Mouse (Mus musculus): ENCODE measurements around the gene Troap. TPM values are rescaled to one million over a fixed set of nuclear protein-coding genes. Genes with fewer than 3 reads are reported as not detected.

Gene Troap
- total and polyA plus RNA-seq, 2 experiments from 2014 or later: 4.5 to 10.5 TPM

DNA sequence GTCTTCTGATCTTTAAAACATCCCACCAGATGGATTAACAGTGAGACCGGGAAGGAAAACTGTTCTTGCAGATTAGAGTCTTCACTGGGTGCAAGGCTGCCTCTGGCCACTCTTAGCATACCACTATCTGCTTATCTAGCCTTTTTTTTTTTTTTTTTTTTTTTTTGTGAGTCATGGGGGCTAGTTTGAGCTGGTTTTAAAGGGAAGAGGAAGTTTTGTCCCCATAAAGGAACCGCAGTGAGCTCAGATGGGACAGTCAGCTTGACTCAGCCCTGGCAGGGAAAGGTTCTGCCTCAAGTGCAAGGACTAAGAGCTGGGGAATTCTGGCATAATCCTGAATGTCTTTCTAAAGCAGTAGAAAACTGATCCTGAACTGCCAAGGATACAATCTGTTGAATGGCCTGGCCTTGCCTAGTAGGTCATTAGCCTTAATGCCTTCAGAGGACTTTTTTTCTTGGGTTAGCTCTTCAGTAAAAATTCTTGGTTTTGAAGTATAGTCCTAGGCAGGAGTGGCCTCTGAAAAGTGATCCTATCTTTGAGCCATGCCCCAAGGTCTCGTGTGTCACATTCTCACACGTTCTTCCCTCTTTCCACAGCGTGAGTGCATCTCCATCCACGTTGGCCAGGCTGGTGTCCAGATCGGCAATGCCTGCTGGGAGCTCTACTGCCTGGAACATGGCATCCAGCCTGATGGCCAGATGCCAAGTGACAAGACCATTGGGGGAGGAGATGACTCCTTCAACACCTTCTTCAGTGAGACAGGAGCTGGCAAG lies 40.7 kb upstream of the Troap start:
- no peaks in the 10 kb centered on the region for H3K9me3 ChIP-seq (ENCODE audit: low read length)
- no peak overlapping the region for H3K9ac ChIP-seq (replicated peaks; ENCODE audit: low read length)
- peaks cover 14% of the 10 kb centered on the region; the same call in 1 of the 2 replicates for H3K27me3 ChIP-seq (ENCODE audit: insufficient read depth, low read length)
- H3K4me3 ChIP-seq (ENCODE audit: low read length): no peak overlapping the region
- no peaks in the 10 kb centered on the region for H3K36me3 ChIP-seq (ENCODE audit: insufficient read depth, low read length)
- DNase-seq (ENCODE audit: low spot score) (no peak), ATAC-seq (no peak)
- 58% methylated on average over 7 of the region's 7 CpGs for WGBS
- TF ChIP-seq CTCF (IDR thresholded peaks at IDR 0.05; ENCODE audit: low read depth): no peak
- peaks cover 10% of the 10 kb centered on the region; the same call in 1 of the 2 replicates for H3K4me1 ChIP-seq (ENCODE audit: insufficient read depth, low read length)
- no peak overlapping the region for H3K4me2 ChIP-seq (ENCODE audit: low read depth, low read length)
- H3K27ac ChIP-seq: no peak overlapping the region

DNA sequence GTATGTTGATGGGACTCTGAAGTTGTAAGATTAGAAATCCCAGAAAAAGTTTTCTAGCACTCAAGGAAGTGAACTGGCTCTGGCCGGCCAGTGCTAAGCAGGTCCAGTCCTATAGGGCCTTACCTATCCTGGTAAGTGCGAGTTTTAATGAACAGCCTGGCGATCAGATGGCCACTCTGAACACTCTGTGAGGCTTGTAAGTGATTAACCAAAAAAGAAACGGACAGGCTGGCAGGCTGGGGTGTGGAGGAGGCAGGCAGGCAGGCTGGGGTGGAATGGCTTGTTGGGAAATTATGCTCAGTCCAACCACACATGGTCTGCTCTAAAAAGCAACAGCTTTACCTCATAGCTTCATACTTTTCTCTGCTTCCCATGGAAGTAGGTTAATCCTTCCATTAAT lies 38.9 kb upstream of the Troap start:
- no peaks in the 10 kb centered on the region for H3K9me3 ChIP-seq (ENCODE audit: low read length)
- no peak overlapping the region for H3K27ac ChIP-seq
- no peak overlapping the region for H3K9ac ChIP-seq (replicated peaks; ENCODE audit: low read length)
- no peaks in the 10 kb centered on the region for H3K4me1 ChIP-seq (ENCODE audit: insufficient read depth, low read length)
- TF ChIP-seq CTCF (IDR thresholded peaks at IDR 0.05; ENCODE audit: low read depth): no peak
- H3K36me3 ChIP-seq (ENCODE audit: insufficient read depth, low read length): no peaks in the 10 kb centered on the region
- ATAC-seq (no peak), DNase-seq (ENCODE audit: low spot score) (no peak)
- no peak overlapping the region for H3K4me2 ChIP-seq (ENCODE audit: low read depth, low read length)
- H3K27me3 ChIP-seq (ENCODE audit: insufficient read depth, low read length): no peaks in the 10 kb centered on the region
- H3K4me3 ChIP-seq (ENCODE audit: low read length): no peak overlapping the region
- 83% methylated on average over 4 of the region's 4 CpGs for WGBS

DNA sequence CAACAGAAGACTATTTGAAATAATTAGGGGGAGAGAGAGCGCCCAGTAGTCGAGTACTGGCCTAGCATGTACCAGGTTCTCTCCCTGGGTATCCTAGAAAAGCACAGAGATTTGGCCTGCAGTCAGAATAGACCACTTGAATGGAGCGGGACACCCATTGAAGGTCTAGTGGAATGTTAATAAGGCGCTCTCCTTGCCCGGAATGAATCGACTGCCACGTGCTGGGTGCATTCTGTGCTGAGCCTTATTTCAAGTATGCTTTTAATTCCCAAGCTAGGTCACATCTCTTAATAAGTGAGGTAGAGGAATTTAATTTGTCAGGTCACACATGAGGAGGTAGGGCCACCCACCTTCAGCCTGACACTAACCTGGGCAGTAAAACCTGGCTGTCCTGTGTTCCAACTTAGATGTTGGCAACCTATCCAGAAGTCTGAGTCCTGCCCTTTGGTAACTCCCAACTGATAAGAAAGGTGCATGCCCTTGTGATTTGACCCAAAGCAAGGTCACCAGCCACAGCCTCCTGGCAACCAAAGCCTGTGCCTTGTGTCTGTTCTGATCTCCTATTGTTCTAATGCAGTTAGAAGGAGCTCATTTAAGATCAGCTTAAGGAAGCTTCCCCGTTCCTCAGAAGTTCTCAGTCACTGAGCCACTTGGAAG lies 38.0 kb upstream of the Troap start:
- ATAC-seq (no peak), DNase-seq (ENCODE audit: low spot score) (no peak)
- H3K36me3 ChIP-seq (ENCODE audit: insufficient read depth, low read length): no peaks in the 10 kb centered on the region
- H3K4me2 ChIP-seq (ENCODE audit: low read depth, low read length): no peak overlapping the region
- no peaks in the 10 kb centered on the region for H3K9me3 ChIP-seq (ENCODE audit: low read length)
- WGBS: 83% methylated on average over 8 of the region's 8 CpGs
- no peak overlapping the region for H3K4me3 ChIP-seq (ENCODE audit: low read length)
- H3K27me3 ChIP-seq (ENCODE audit: insufficient read depth, low read length): no peaks in the 10 kb centered on the region
- H3K4me1 ChIP-seq (ENCODE audit: insufficient read depth, low read length): 0 out of 2 replicates have a peak, but pooled peaks cover 3% of the 10 kb centered on the region
- H3K9ac ChIP-seq (replicated peaks; ENCODE audit: low read length): no peak overlapping the region
- no peak overlapping the region for H3K27ac ChIP-seq
- TF ChIP-seq CTCF (IDR thresholded peaks at IDR 0.05; ENCODE audit: low read depth): no peak

DNA sequence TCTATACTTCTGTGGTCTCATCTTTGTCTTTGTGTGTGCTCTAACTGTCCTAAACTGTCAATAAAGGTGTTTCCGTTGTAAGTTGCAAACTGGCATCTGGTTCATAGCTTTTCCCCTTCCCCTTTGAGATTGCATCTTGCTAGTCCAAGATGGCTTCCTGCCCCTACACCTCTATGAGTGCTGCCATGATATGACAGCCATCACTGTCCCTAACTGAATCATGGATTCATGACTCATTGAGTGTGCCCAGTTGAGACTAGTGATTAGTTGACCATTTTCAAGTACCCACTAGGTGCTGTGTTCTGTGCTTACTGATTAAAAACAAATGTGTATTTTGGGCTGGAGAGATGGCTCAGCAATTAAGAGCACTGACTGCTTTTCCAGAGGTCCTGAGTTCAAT lies 36.4 kb upstream of the Troap start:
- Histone ChIP-seq H3K4me3 (ENCODE audit: low read length) (no peak overlapping the region), H3K9ac (replicated peaks; ENCODE audit: low read length) (no peak overlapping the region), H3K27ac (no peak overlapping the region), H3K4me1 (ENCODE audit: insufficient read depth, low read length) (0 out of 2 replicates have a peak, but pooled peaks cover 3% of the 10 kb centered on the region), H3K27me3 (ENCODE audit: insufficient read depth, low read length) (no peaks in the 10 kb centered on the region), H3K36me3 (ENCODE audit: insufficient read depth, low read length) (no peaks in the 10 kb centered on the region), H3K9me3 (ENCODE audit: low read length) (no peaks in the 10 kb centered on the region), H3K4me2 (ENCODE audit: low read depth, low read length) (no peak overlapping the region)
- no peak for ATAC-seq
- DNase-seq (ENCODE audit: low spot score): no peak
- TF ChIP-seq CTCF (IDR thresholded peaks at IDR 0.05; ENCODE audit: low read depth): no peak
- 95% methylated on average over 1 of the region's 1 CpGs for WGBS

DNA sequence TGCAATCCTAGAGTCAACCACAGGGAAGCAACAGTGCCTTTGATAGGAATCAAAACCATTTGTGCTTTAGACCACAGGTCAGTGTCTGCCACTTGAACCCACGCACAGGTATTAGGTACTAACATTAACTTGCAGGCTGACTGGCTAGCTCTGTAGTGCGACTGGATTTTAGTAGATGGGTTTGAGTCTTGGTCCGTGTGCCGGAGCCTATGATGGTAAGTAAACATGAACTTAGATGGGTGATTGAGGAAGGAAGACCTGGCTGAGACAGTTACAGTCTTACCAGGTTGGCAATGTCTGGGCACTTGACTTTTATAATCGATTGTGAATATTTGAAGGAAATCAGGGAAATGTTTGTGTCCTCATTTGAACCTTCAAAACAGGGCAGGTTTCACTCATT lies 35.6 kb upstream of the Troap start:
- H3K27me3 ChIP-seq (ENCODE audit: insufficient read depth, low read length): no peaks in the 10 kb centered on the region
- H3K4me3 ChIP-seq (ENCODE audit: low read length): no peak overlapping the region
- no peaks in the 10 kb centered on the region for H3K9me3 ChIP-seq (ENCODE audit: low read length)
- ATAC-seq: no peak
- no peaks in the 10 kb centered on the region for H3K36me3 ChIP-seq (ENCODE audit: insufficient read depth, low read length)
- H3K4me1 ChIP-seq (ENCODE audit: insufficient read depth, low read length): 0 out of 2 replicates have a peak, but pooled peaks cover 3% of the 10 kb centered on the region
- H3K9ac ChIP-seq (replicated peaks; ENCODE audit: low read length): no peak overlapping the region
- 93% methylated on average over 5 of the region's 5 CpGs for WGBS
- no peak overlapping the region for H3K27ac ChIP-seq
- no peak overlapping the region for H3K4me2 ChIP-seq (ENCODE audit: low read depth, low read length)
- TF ChIP-seq CTCF (IDR thresholded peaks at IDR 0.05; ENCODE audit: low read depth): no peak
- no peak for DNase-seq (ENCODE audit: low spot score)

DNA sequence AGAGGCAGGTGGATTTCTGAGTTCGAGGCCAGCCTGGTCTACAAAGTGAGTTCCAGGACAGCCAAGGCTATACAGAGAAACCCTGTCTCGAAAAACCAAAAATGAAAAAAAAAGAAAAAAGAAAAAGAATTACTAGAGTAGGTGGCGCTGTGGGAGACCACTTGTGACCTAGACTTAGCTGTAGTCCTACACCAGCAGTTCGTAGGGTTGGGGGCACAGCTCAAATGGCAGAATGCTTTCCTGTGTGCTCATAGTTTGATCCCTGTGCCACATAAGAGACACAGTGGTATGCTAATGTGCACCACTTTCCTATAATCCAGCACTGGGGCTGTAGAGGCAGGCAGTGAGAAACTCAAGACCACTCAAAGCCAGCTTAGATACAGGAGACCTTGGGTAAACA lies 35.1 kb upstream of the Troap start:
- Histone ChIP-seq H3K27ac (no peak overlapping the region), H3K36me3 (ENCODE audit: insufficient read depth, low read length) (no peaks in the 10 kb centered on the region), H3K4me3 (ENCODE audit: low read length) (no peak overlapping the region), H3K9ac (replicated peaks; ENCODE audit: low read length) (no peak overlapping the region), H3K27me3 (ENCODE audit: insufficient read depth, low read length) (no peaks in the 10 kb centered on the region), H3K4me2 (ENCODE audit: low read depth, low read length) (no peak overlapping the region), H3K9me3 (ENCODE audit: low read length) (no peaks in the 10 kb centered on the region), H3K4me1 (ENCODE audit: insufficient read depth, low read length) (0 out of 2 replicates have a peak, but pooled peaks cover 3% of the 10 kb centered on the region)
- WGBS: 75% methylated on average over 4 of the region's 4 CpGs
- TF ChIP-seq CTCF (IDR thresholded peaks at IDR 0.05; ENCODE audit: low read depth): no peak
- no peak for DNase-seq (ENCODE audit: low spot score)
- no peak for ATAC-seq

All from hindbrain, postnatal 0 days (tissue).